Mouse (Mus musculus) limb, embryonic 12.5 days (tissue): ENCODE results near the gene Olfr106-ps. TPM values are rescaled to one million over a fixed set of nuclear protein-coding genes. Genes with fewer than 3 reads are reported as not detected.

Source experiments
- ATAC-seq: fragments of 200-750 bp; cut with Nextera tagmentation; 2 replicates; pipeline ENCODE4 v1.8.0; 2017; ENCODE audit warnings: low read depth, moderate TSS enrichment; ENCODE audit not compliant: insufficient number of reproducible peaks, insufficient read depth, low FRiP score, low TSS enrichment
- H3K27ac ChIP-seq: fragments of 300-500 bp; sonication (generic); 2 replicates; pipeline ENCODE4 v1.5.1; 2016; ENCODE audit warnings: mild to moderate bottlenecking, moderate library complexity
- H3K27me3 ChIP-seq: fragments of 300-500 bp; sonication (generic); 2 replicates; pipeline ENCODE4 v1.6.1; 2016; ENCODE audit warnings: mild to moderate bottlenecking, moderate library complexity
- H3K36me3 ChIP-seq: fragments of 300-500 bp; sonication (generic); 2 replicates; pipeline ENCODE4 v1.6.1; 2016; ENCODE audit warnings: mild to moderate bottlenecking, moderate library complexity
- H3K4me1 ChIP-seq: fragments of 300-500 bp; sonication (generic); replicated peaks from 2 replicates; pipeline ENCODE4 v1.6.1; 2016
- H3K4me2 ChIP-seq: fragments of 300-500 bp; sonication (generic); 2 replicates; pipeline ENCODE4 v1.6.1; 2016; ENCODE audit warnings: mild to moderate bottlenecking, moderate library complexity
- H3K4me3 ChIP-seq: fragments of 300-500 bp; sonication (generic); replicated peaks from 2 replicates; pipeline ENCODE4 v1.5.1; 2016; ENCODE audit warnings: mild to moderate bottlenecking
- H3K9ac ChIP-seq: fragments of 300-500 bp; sonication (generic); replicated peaks from 2 replicates; pipeline ENCODE4 v1.6.1; 2016; ENCODE audit warnings: mild to moderate bottlenecking, moderate library complexity
- H3K9me3 ChIP-seq: fragments of 300-500 bp; sonication (generic); 2 replicates; pipeline ENCODE4 v1.6.1; 2016; ENCODE audit warnings: mild to moderate bottlenecking, moderate library complexity
- WGBS: fragments of 180-500 bp; shearing (Covaris S2); methylation state at CpG from one replicate; pipeline ENCODE4 v1.1.7; 2016; 5-methylcytosine and 5-hydroxymethylcytosine counted together
- polyA plus RNA-seq: library from polyadenylated mRNA; unstranded; fragments of >200 nt; fragmentation: Nextera tagmentation; extraction: Ambion mirVana; gene quantifications from 2 replicates; pipeline ENCODE4 v1.2.1, GENCODE M21; 2016

Gene Olfr106-ps
- not detected in 2 replicates for polyA plus RNA-seq

DNA sequence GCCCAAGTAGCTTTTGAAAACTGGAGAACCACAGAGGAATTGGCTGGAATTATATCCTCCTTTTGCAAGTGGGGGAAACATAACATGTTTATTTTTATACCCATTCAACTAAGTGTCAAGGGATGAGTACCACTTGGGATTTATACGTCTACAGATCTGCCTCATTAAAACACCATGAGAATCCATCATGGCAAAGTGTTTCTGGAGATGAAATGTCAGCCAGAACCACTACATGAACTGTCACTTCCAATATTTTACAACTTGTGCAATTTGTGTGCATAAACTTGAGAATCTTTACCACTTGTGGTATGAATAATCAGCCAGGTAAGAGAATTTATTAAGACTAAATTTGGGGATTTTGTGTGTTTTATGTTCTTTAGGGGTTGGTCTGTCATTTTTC is at the start of gene Olfr106-ps:
Gene Olfr106-ps, plus strand, starts transcription at position 301 of the 400 bp plus-strand sequence.
- 67% methylated on average over 1 of the region's 1 CpGs for WGBS
- H3K9ac ChIP-seq, result no peak within 1 kb of the TSS
- H3K4me2 ChIP-seq, result no peak within 1 kb of the TSS
- no peaks in the 10 kb centered on the region for H3K4me1 ChIP-seq
- H3K27me3 ChIP-seq, result no peaks in the 10 kb centered on the region
- H3K27ac ChIP-seq, result no peak within 1 kb of the TSS
- ATAC-seq, result no peak
- H3K9me3 ChIP-seq, result 0 out of 2 replicates have a peak, but pooled peaks cover 4% of the 10 kb centered on the region
- no peaks in the 10 kb centered on the region for H3K36me3 ChIP-seq
- no peak within 1 kb of the TSS for H3K4me3 ChIP-seq

DNA sequence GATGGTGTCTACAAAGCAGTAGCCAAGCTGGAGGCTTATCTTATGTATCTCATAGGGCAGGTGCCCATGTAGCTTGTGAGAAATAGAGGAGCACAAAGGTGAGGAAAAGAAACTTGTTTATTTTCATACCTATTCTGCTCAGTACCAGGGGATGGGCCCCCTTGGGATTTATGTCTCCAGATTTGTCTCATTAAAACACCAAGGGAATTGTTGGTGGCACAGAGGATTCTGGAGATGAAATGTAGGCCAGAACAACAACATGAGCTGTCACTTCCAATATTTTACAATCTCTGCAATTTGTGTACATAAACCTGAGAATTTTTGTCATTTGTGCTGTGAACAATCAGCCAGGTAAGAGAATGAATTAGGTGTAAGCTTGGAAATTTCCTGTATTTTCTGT is 30.9 kb upstream of the Olfr106-ps start, which contains the start of gene Olfr104-ps:
Gene Olfr104-ps, plus strand, starts transcription at position 301 of the 400 bp plus-strand sequence.
- H3K4me1 ChIP-seq, result no peaks in the 10 kb centered on the region
- H3K9ac ChIP-seq, result no peak within 1 kb of the TSS
- H3K27ac ChIP-seq, result no peak within 1 kb of the TSS
- no peak within 1 kb of the TSS for H3K4me2 ChIP-seq
- no peak within 1 kb of the TSS for H3K4me3 ChIP-seq
- H3K9me3 ChIP-seq, result no peaks in the 10 kb centered on the region
- ATAC-seq, result no peak
- no peaks in the 10 kb centered on the region for H3K27me3 ChIP-seq
- no peaks in the 10 kb centered on the region for H3K36me3 ChIP-seq

- Histone ChIP-seq H3K36me3 (no peaks in the 10 kb centered on the region), H3K9me3 (no peaks in the 10 kb centered on the region), H3K4me1 (no peaks in the 10 kb centered on the region), H3K4me2 (no peak within 1 kb of the TSS), H3K9ac (no peak within 1 kb of the TSS), H3K4me3 (no peak within 1 kb of the TSS), H3K27ac (no peak within 1 kb of the TSS), H3K27me3 (no peaks in the 10 kb centered on the region)
- no peak for ATAC-seq
Observed at GRCm38 (mm10) chr17:37378733-37379132, 11.5 kb upstream of the Olfr106-ps start, which contains the start of gene Olfr105-ps. Gene Olfr105-ps, plus strand, starts transcription at chr17:37379033.

DNA sequence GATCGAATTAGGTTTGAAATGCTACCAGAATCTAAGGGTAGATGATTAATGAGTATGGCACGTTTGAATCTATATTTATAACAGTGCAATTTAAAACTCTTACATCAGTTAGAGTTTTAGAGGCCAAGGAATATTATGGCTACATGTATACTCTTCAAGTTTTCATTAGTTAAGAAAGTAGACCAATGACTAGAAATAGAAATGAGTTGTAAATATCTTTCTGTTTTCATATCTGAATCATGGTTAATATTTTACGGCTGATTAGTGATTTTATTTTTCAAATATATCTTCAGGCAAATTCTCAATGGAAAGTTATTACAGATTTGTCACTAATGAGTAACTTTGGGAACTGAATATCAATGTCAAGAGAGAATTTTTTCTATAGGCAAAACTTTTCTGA is 8.7 kb downstream of the Olfr106-ps start, which contains the start of gene Olfr107:
Gene Olfr107, plus strand, starts transcription at position 301 of the 400 bp plus-strand sequence.
- H3K9ac ChIP-seq, result no peak within 1 kb of the TSS

GRCm38 (mm10) chr17:37413380-37413779 is 23.2 kb downstream of the Olfr106-ps start:
- no peak overlapping the region for H3K9ac ChIP-seq
- H3K4me3 ChIP-seq, result no peak overlapping the region
- H3K27me3 ChIP-seq, result no peaks in the 10 kb centered on the region
- H3K9me3 ChIP-seq, result 0 out of 2 replicates have a peak, but pooled peaks cover 5% of the 10 kb centered on the region
- ATAC-seq, result no peak
- no peak overlapping the region for H3K27ac ChIP-seq
- no peak overlapping the region for H3K4me2 ChIP-seq
- no peaks in the 10 kb centered on the region for H3K4me1 ChIP-seq
- no peaks in the 10 kb centered on the region for H3K36me3 ChIP-seq

More for the DNA sequence above, 8.7 kb downstream of the Olfr106-ps start, which contains the start of gene Olfr107:
- Histone ChIP-seq H3K4me3 (no peak within 1 kb of the TSS), H3K27ac (no peak within 1 kb of the TSS), H3K4me1 (no peaks in the 10 kb centered on the region), H3K9me3 (no peaks in the 10 kb centered on the region), H3K27me3 (no peaks in the 10 kb centered on the region), H3K36me3 (no peaks in the 10 kb centered on the region), H3K4me2 (no peak within 1 kb of the TSS)
- no peak for ATAC-seq
- WGBS, result 86% methylated on average over 3 of the region's 3 CpGs

DNA sequence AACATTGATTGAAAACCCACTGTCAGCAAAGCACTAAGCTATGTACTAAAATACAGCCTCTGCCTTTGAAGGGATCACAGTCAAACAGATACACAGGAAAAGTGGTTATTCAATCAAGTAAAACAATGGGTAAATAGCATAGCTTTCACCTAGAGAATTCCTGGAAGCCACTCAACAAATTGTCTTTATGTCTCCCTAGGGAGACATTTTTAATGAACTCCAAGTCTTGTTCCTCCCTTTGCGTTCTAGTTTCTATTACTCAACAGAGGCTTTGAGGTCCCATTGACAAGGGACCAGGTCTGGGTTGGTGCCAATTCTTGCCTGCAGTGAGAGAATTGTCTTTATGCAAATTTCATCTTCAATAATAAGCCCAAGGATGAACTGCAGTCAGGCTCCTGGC is 55.0 kb downstream of the Olfr106-ps start, which contains the start of gene Olfr108:
Gene Olfr108, plus strand, starts transcription at position 301 of the 400 bp plus-strand sequence.
- Histone ChIP-seq H3K27ac (no peak within 1 kb of the TSS), H3K27me3 (no peaks in the 10 kb centered on the region), H3K36me3 (no peaks in the 10 kb centered on the region), H3K4me1 (no peaks in the 10 kb centered on the region), H3K4me3 (no peak within 1 kb of the TSS), H3K9ac (no peak within 1 kb of the TSS), H3K9me3 (peaks cover 5% of the 10 kb centered on the region; the same call in 1 of the 2 replicates), H3K4me2 (no peak within 1 kb of the TSS)
- no peak for ATAC-seq
- WGBS, result 94% methylated on average over 1 of the region's 1 CpGs

Other genes starting within 250 kb of the Olfr106-ps start
- not detected in 2 replicates for gene Olfr93, start 228.9 kb upstream of the Olfr106-ps start, polyA plus RNA-seq
- not detected in 2 replicates for gene Ubd, start 196.5 kb upstream of the Olfr106-ps start, polyA plus RNA-seq
- not detected in 2 replicates for gene Olfr94, start 189.4 kb upstream of the Olfr106-ps start, polyA plus RNA-seq
- gene Olfr95, start 177.3 kb upstream of the Olfr106-ps start, polyA plus RNA-seq, result not detected in 2 replicates
- gene Olfr96, start 170.2 kb upstream of the Olfr106-ps start, polyA plus RNA-seq, result not detected in 2 replicates
- not detected in 2 replicates for gene Olfr97, start 153.1 kb upstream of the Olfr106-ps start, polyA plus RNA-seq
- not detected in 2 replicates for gene Olfr98, start 126.6 kb upstream of the Olfr106-ps start, polyA plus RNA-seq
- 1.6 and 1.8 TPM in 2 replicates for gene H2-M3, start 120.2 kb upstream of the Olfr106-ps start, polyA plus RNA-seq
- not detected in 2 replicates for gene Olfr99, start 106.9 kb upstream of the Olfr106-ps start, polyA plus RNA-seq
- not detected in 2 replicates for gene Olfr101, start 86.1 kb upstream of the Olfr106-ps start, polyA plus RNA-seq
- not detected in 2 replicates for gene Olfr102, start 73.3 kb upstream of the Olfr106-ps start, polyA plus RNA-seq
- gene Olfr103, start 50.7 kb upstream of the Olfr106-ps start, polyA plus RNA-seq, result not detected in 2 replicates
- gene Olfr104-ps, start 30.8 kb upstream of the Olfr106-ps start, polyA plus RNA-seq, result not detected in 2 replicates
- gene Olfr105-ps, start 11.4 kb upstream of the Olfr106-ps start, polyA plus RNA-seq, result not detected in 2 replicates
- not detected in 2 replicates for gene Olfr107, start 8.8 kb downstream of the Olfr106-ps start, polyA plus RNA-seq
- not detected in 2 replicates for gene Olfr108, start 55.1 kb downstream of the Olfr106-ps start, polyA plus RNA-seq
- not detected in 2 replicates for gene Olfr109, start 68.5 kb downstream of the Olfr106-ps start, polyA plus RNA-seq
- not detected in 2 replicates for gene H2-M2, start 93.2 kb downstream of the Olfr106-ps start, polyA plus RNA-seq
- not detected in 2 replicates for gene Olfr110, start 102.1 kb downstream of the Olfr106-ps start, polyA plus RNA-seq
- not detected in 2 replicates for gene Olfr111, start 117.6 kb downstream of the Olfr106-ps start, polyA plus RNA-seq
- gene Olfr112, start 179.1 kb downstream of the Olfr106-ps start, polyA plus RNA-seq, result not detected in 2 replicates
- gene Olfr113, start 187.3 kb downstream of the Olfr106-ps start, polyA plus RNA-seq, result not detected in 2 replicates
- gene Olfr114, start 202.3 kb downstream of the Olfr106-ps start, polyA plus RNA-seq, result not detected in 2 replicates
- not detected in 2 replicates for gene Olfr115, start 236.7 kb downstream of the Olfr106-ps start, polyA plus RNA-seq
- not detected in 2 replicates for gene Olfr116, start 236.8 kb downstream of the Olfr106-ps start, polyA plus RNA-seq